Mouse (Mus musculus) erythroblast, adult 5-6 weeks (primary cell): ENCODE results near the gene Cfap54. TPM values are rescaled to one million over a fixed set of nuclear protein-coding genes. Genes with fewer than 3 reads are reported as not detected.
A peak's percentile ranks its signal among the peaks of the same experiment; 100 is the strongest.

Experiments used
- ATAC-seq: replicated peaks from 2 replicates; pipeline ENCODE4 v1.8.0; 2016; ENCODE audit warnings: moderate number of reproducible peaks, mild to moderate bottlenecking, moderate TSS enrichment, inconsistent platforms; ENCODE audit not compliant: poor library complexity, low FRiP score, severe bottlenecking
- total RNA-seq, 2 experiments: library from RNA; stranded (forward) in 1 of 2; stranded (reverse) in 1 of 2; fragments of 150-400 nt in 1 of 2; fragments of 200-764, 138-1000 nt in 1 of 2; gene quantifications; 2 replicates each; pipeline versions ENCODE4 v1.2.3 to v1.2.4; 2015 to 2017; ENCODE audit warnings: low replicate concordance in 2 of 2

Gene Cfap54
- total RNA-seq (2015; ENCODE audit: low replicate concordance) (0.42 TPM in 1 of 2 replicates, not detected in the other), total RNA-seq (2017; ENCODE audit: low replicate concordance) (1.2 and 4.2 TPM in 2 replicates)

DNA sequence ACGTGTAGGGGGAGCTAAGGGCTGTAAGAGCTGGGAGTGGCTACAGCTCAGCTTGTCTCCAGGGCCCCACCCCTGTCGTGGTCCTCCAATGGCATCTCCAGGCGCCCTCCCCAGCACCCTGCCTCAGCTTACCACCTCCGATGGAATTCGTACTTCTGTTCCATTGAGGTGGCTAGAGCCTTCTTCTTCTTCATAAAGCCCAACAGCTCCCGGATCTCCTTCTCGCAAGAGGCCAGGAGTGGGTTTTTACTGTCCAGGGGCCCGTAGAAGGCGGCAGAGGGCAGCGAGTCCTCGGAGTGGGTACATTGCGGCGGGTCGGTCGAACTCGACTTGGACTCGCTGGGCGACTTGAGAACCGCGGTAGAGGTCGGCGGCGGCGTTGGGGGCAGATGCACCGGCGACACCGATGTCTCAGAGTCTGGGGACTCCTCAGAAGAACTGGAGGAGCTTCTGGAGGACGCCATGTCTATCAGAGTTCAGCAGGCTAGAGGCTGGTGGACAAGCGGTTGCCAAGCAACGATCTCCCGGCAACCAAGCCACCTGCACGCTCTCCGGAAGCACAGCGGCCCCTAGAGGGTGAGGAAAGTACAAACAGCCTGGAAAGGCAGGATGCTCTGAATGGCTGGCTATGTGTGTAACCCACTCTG, at the start of gene Cfap54:
Cfap54 (minus strand) TSS at position 486 of the 647 bp plus-strand sequence.
- peak; percentile 97 for ATAC-seq

DNA sequence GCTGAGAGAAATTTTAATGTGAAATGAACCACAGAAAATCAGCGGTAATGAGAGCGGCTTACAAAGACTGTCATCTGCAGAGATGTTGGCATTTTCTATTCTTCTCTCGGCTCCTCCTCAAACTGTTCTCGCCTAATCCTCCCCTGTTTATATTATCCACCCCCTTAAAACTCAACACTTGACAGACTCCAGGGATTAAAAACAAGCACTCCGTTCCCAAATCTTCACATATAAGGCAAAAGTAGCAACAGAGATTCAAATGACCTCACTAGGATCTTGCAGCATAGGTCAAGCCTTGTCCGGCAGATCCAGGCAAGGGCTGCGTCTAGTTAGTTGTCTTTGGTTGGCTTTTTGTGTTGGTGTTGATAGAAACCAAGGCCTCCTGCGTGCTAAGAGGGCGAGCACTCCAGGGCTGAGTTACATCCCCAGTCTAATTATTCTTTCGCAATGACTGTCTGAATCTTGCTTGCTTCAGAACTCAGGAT, 49.1 kb upstream of the Cfap54 start:
- ATAC-seq, result no peak; the same call in 1 of the 2 replicates

DNA sequence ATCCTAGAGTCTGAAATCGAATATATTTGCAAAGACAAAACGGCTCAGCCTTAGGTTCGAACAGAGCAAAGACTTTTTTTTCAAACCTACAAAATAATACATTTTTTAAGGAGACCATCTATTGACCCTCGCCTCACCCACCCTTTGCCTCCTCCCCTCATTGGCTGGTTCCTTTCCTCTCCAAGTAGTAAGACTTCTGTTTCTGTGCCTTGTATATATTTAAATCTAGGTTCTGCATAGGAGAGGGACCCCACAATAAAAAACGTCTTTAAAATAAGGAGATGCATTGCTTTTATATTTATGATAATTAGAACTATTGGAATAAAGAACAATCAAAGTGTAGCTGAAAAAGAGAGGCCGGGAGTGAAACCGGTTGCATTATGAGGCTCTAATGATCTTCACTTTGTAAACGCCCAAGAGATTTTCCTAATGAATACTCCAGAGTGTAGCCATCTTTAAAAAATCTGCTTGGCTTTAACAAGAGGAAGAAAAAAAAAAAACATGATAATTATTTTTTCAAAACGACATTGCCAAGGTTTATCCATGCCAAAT, 48.6 kb upstream of the Cfap54 start:
- no peak for ATAC-seq

DNA sequence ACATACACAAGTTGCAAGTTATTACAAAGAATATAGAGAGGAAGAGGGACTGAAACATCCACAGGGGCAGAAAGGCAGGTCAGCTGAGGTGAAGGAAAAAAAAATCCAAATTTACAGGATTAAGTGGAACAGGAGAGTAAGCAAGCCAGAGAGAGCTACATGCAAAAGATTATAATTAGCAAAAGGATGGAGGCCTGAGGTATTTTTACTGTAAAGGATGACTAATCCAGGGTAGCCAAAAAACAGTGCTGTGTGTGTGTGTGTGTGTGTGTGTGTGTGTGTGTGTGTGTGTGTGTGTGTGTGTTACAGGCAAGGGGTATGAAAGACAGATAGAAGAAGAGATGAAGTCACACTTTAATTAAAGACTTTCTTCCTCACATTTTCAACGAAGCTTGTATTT, 47.9 kb upstream of the Cfap54 start:
- no peak for ATAC-seq

DNA sequence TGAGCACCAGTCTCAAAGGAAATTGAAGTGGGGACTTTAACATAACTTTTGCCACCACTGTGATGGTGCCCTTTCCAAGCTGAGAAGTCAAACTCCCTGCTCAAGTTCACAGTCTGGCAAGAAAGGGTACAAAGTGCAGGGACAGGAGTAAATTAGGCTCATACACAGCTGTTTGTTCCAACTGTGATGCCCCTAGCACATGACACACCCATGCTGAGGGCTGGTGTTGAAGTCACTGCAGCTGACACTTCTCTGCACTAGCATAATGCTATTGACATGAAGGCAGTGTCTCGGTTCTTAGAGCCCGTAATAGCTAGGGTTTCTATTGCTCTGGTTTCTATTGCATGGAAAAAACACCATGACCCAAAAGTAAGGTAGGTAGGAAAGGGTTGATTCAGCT, 47.1 kb upstream of the Cfap54 start:
- no peak for ATAC-seq

DNA sequence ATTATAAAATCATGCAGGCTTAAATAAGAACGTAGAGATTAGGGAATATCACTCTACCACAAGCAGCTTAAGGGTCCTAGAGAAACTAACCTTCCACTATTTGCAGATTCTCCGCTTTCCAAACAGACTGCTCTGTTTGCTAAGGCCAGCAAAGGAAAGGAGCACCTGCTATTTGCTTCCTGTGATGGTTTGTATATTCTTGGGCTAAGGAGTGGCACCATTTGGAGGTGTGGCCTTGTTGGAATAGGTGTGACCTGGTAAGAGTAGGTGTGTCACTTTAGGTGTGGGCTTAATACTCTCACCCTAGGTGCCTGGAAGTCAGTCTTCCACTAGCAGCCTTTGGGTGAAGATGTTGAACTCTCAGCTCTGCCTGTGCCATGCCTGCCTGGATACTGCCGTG, 44.6 kb upstream of the Cfap54 start:
- ATAC-seq, result no peak

DNA sequence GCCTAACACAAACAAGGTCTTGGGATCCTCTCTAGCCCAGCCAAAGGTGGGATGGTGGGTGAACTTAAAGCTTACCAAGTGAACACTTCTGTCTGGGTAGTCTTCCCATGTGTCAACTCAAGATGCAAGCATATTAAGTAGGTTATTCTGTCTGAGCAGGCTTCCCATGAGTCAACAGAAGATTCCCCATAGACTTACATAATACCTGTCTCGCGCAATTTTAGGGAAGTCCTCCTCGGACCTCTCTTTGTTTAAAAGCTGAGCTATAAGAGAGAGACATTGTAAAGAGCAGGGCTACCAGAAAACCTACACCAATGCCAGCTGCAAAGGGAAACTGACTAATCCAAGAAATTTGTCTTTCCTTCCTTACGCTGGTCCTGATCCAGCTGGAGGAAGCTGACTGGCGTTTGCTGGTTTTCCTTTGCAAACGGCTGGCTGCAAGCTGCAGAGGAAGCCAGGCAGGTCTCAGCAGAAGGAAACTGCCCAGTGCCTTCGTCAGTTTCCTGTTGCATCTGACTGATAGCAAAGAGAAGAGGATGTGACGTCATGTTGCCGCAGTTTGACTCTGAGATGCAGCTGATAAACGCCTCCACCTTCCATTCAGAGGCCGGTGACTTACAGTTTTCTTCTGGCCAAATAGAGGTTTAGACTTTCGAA, 42.7 kb upstream of the Cfap54 start:
- ATAC-seq, result peak; percentile 74

DNA sequence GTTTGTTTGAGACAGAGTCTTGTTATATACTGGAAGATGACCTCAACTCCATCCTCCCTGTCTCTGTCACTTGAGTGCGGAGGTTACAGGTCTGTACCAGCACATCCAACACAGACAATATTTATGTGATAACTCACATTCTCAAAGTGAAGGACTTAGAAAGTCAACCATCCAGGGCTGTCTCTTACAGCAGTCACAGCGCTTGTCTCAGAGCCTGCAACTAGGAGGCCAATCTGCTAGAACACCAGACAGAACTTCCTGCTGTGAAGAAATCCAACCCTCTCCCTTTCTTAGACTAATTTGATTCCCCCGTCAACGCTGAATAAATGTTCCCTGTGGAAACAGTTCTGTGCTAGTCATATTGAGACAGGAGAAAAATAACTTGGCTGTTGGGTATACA, 41.9 kb upstream of the Cfap54 start:
- ATAC-seq, result no peak

DNA sequence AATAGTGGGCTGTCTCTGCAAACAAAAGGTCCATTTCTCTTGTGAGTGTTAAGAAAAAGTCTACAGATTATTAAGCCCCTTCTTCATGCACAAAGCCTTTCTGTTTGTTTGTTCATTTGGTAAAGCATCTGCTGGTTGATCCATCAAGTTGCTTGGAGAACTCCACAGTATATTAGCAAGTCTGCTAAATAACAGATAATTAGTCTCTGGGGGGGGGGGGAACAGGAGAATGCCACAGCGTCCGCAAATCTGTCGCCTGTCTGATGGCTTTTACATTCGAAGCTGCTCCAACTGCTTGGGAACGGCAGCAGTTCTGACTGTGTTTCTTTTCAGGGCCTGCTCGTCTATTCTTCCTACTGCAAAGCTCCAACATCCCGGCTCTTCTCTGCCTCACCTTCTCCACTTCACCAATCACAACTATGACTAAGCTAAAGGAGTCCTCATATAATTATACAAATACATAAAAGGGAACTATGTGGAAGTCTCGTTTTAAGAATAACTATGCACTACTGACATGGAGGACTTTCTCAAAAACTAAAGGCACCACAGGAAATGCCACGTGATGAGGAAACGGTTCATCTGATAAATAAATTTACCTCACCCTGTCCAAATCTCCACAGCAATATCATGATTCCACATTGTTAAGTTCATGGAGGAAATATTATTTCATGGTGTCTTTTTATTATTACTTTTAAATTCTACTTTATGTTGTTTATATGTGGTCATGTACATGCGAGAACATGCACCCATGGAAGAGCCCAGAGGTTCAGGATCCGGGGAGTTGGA, 41.2 kb upstream of the Cfap54 start:
- no peak for ATAC-seq

DNA sequence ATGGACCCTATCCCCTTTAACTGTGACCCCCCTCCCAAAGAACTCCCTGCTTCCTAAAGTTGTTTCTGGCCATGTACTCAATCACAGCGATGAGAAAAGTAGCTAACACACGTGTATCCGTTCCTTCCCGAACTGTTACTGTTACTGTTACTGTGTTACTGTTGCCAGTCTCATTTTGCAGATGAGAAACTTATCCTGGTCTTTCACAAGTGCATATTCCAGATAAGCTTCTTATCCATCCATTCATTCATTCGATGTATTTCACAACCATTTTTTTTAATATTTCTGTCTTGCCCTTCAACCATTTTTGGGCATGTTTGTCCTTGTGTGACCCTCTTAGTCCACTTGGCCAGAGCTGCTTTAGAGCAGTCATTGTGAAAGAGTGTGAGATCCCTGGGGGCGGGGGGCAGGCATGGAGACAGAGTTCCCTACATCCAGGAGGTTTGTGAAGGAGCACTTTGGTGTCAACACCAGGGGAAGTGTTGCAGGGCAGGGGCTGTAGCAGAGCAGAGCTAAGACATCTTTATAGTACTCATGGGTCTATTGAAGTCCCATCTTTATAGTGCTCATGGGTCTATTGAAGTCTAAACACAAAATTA, 39.9 kb upstream of the Cfap54 start:
- 0 out of 2 replicates have a peak, but pooled peaks have one; percentile 45 for ATAC-seq

DNA sequence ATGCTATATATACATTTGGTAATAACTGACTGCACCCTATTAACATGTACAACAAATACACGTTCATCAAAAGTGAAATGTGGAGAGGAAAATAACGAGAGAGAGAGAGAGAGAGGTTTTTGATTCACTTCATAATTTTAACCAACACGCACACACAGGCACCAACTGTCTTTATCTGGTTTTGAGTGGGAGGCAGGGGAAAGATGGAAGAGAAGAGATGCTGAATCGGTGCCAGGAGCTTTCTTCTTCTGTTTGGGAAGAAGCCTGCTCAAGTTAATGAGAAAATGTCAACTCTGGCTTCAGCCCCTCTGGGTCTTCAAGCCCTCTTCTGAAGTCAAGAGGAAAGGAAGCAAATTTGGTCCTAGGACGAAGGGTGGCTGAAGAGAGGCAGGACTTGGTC, 38.4 kb upstream of the Cfap54 start:
- ATAC-seq, result no peak

DNA sequence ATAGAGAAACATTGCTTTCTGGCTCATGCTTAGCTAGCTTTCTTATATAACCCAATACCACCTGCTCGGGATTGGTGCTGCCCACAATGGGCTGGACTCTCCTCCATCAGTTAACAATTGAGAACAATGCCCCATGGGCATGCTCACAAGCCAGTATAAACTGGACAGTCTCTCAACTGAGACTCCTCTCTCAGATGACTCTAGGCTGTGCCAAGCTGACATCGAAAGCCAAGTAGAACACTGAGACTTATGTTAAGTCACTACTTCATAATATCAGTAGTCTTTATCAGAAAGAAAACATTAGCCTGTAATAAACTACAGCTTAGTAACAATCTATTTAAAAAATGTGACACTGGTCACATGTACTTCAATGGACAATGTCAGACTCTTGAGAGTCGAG, 35.2 kb upstream of the Cfap54 start:
- ATAC-seq, result no peak

DNA sequence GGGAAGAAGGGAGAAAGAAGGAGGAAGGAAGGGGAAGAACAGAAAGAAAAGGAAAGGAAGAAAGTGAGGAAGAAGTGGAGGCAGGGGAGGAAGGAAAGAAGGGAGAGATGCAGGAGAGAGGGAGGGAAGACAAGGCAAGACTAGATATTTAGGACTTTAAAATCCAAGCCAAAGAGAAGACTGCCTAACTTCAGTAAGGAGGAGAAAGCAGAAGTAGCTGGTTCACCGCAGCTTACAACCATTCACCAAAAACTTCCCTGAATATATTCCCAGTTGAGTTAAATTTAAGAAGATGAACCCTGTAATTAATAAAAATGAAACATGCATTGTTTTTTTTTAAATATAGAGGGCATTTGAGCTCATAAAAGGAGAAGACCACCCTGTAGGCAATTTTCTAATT, 34.3 kb upstream of the Cfap54 start:
- ATAC-seq, result no peak

DNA sequence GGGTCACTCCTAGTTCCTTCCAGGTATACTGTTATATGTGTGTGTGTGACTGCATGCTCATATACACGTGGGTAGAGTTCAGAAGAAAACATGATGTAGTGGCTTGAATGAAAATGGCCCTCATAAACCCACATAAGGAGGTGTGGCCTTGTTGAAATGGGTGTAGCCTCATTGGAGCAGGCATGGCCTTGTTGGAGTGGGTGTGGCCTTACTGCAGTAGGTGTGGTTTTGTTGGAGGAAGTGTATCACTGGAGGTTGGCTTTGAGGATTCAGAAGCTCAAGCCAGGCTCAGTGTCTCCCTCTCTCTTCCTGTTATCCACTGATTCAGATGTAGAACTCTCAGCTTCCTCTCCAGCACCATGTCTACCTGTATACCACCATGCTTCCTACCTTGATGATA, 33.4 kb upstream of the Cfap54 start:
- peak; percentile 83 for ATAC-seq

DNA sequence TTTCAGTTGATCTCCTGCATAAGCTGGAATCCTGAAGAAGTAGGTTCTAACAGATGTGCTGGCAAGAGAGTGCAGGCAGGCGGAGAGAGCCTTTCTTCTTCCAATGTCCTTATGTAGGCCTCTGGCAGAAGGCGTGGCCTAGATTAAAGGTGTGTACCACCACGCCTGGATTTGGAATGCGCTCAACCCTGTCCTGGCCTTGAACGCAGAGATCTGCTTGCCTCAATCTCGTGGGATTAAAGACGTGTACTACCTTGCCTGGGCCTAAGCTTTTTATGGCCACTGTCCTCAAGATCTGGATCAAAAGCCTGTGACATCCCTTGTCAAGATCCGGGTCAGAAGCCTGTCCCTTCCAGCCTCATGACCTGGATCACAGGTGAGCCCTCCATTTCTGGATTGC, 32.5 kb upstream of the Cfap54 start:
- ATAC-seq, result no peak

DNA sequence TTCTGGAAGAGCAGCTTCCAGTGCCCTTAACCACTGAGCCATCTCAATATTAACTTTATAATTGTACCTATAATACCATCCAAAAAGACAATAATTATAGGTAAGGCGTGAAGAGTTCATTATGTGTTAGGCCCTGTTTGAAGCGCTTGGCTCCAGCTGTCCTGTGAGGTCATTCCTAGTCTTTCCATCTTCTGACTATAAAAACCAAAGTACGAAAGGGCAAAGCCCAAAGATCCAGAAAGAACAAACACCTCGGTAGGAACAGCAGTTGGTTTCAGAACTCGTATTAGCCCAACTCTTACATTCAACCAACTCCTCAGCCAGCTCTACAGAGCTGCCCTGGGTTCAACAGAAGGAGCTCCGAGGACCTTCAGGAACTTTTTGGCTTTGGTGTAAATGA, 30.6 kb upstream of the Cfap54 start:
- ATAC-seq, result no peak

DNA sequence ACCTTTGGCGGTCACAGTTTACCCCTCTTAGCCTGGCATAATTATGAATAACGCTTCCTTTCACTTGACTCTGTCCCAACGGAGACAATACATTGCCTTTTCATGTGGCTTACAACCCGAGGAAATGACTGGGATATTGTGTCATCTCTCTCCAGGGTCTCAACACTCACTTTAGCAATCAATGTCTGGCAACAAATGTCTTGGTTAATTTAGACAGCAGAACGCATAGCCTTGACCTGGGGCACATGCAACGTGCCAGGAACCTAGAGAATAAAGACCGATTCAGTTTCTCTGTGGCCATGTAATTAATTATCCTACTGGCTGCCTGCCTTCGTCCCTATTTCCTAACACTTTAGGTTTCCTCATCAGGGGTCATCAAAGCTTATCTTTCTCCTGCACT, 30.0 kb upstream of the Cfap54 start:
- ATAC-seq, result no peak

DNA sequence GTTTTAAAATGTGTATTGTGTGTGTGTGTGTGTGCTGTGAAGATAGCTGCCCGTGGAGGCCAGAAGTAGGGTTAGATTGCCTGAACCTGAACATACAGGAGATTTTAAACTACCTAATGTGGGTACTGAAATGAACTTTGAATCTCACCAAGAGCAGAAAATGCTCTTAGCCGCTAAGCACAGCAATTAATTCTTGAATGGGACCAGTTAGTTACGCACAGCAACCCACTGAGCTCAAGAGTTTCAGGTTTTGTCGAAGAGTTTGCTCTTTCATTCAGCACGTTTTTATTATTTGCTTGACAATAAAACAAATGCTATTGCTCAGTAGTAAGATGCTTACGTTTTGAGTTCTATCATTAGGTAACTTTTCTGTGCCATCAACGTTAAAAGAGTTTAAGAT, 23.9 kb upstream of the Cfap54 start:
- ATAC-seq, result no peak

DNA sequence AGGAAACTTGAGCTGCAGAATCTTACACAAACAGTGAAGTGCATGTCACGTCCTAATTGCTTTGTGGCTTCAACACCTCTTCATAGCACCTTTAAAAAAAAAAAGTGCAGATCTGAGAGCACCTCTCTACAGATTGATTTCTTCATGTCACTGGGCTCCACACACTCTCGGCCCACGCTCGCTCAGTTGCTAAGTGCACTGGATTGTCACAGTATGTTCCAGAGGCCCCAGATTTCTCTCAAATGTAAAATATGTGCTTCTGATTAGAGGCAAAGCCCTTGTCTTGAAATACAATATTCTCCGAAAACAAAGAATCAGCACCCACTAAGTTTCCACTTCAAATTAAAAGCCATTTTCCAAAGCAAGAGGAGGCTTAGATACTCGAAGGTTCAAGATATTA, 22.9 kb upstream of the Cfap54 start:
- ATAC-seq, result no peak

DNA sequence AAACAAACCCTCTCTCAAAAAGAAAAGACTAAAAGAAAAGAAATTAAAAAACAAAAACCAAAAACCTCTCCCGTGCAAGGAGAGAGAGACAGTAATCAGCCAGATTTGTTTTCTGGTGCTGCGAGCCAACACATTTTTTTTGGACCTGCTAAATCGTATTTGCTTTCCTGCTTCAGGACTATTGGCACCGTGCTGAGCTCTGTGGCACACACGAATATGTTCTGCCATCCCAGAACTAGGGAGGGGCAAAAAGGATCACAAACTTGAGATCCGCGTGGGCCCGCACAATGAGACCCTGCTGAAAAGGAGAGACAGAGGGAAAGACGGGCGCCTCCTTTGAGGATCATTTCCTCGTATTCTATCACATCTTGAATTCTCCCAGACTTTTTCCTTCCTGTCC, 22.3 kb upstream of the Cfap54 start:
- no peak for ATAC-seq
